Mouse (Mus musculus): Measurements from ENCODE around the gene Foxn2. TPM values are rescaled to one million over a fixed set of nuclear protein-coding genes. Genes with fewer than 3 reads are reported as not detected.

The Foxn2 gene
- polyA plus RNA-seq, 1 experiment, result 30.1 TPM

GRCm38 (mm10) chr17:88484539-88484938, 44.0 kb downstream of the Foxn2 start:
- TF ChIP-seq POLR2A (IDR thresholded peaks at IDR 0.05; ENCODE audit: borderline replicate concordance, low read depth, low read length), result no peak
- TF ChIP-seq CTCF (IDR thresholded peaks at IDR 0.05; ENCODE audit: low read depth, low read length), result no peak
- H3K4me1 ChIP-seq (ENCODE audit: control insufficient read depth, insufficient read depth, low read length), result no peaks in the 10 kb centered on the region
- H3K27ac ChIP-seq (ENCODE audit: insufficient read depth, low read depth, low read length), result no peak overlapping the region
- H3K4me3 ChIP-seq (ENCODE audit: insufficient read depth, low read length), result no peak overlapping the region

GRCm38 (mm10) chr17:88484951-88485350, 44.4 kb downstream of the Foxn2 start:
- H3K4me1 ChIP-seq (ENCODE audit: control insufficient read depth, insufficient read depth, low read length), result no peaks in the 10 kb centered on the region
- no peak overlapping the region for H3K4me3 ChIP-seq (ENCODE audit: insufficient read depth, low read length)
- TF ChIP-seq CTCF (IDR thresholded peaks at IDR 0.05; ENCODE audit: low read depth, low read length), result no peak
- no peak for TF ChIP-seq POLR2A (IDR thresholded peaks at IDR 0.05; ENCODE audit: borderline replicate concordance, low read depth, low read length)
- no peak overlapping the region for H3K27ac ChIP-seq (ENCODE audit: insufficient read depth, low read depth, low read length)

- H3K27ac ChIP-seq (ENCODE audit: insufficient read depth, low read depth, low read length), result no peak overlapping the region
- H3K4me1 ChIP-seq (ENCODE audit: control insufficient read depth, insufficient read depth, low read length), result no peaks in the 10 kb centered on the region
- H3K4me3 ChIP-seq (ENCODE audit: insufficient read depth, low read length), result no peak overlapping the region
- no peak for TF ChIP-seq POLR2A (IDR thresholded peaks at IDR 0.05; ENCODE audit: borderline replicate concordance, low read depth, low read length)
- TF ChIP-seq CTCF (IDR thresholded peaks at IDR 0.05; ENCODE audit: low read depth, low read length), result no peak
Observed at GRCm38 (mm10) chr17:88490546-88490945, 50.0 kb downstream of the Foxn2 start.

- TF ChIP-seq CTCF (IDR thresholded peaks at IDR 0.05; ENCODE audit: low read depth, low read length), result no peak
- Histone ChIP-seq H3K4me3 (ENCODE audit: insufficient read depth, low read length) (no peak overlapping the region), H3K27ac (ENCODE audit: insufficient read depth, low read depth, low read length) (no peak overlapping the region), H3K4me1 (ENCODE audit: control insufficient read depth, insufficient read depth, low read length) (peaks cover 2% of the 10 kb centered on the region; the same call in 1 of the 2 replicates)
Observed at GRCm38 (mm10) chr17:88491366-88492106, 51.0 kb downstream of the Foxn2 start.

- TF ChIP-seq POLR2A (IDR thresholded peaks at IDR 0.05; ENCODE audit: borderline replicate concordance, low read depth, low read length) (no peak), CTCF (IDR thresholded peaks at IDR 0.05; ENCODE audit: low read depth, low read length) (no peak)
- peaks cover 2% of the 10 kb centered on the region; the same call in 1 of the 2 replicates for H3K4me1 ChIP-seq (ENCODE audit: control insufficient read depth, insufficient read depth, low read length)
- H3K27ac ChIP-seq (ENCODE audit: insufficient read depth, low read depth, low read length), result no peak overlapping the region
- H3K4me3 ChIP-seq (ENCODE audit: insufficient read depth, low read length), result no peak overlapping the region
Observed at GRCm38 (mm10) chr17:88492107-88492460, 51.6 kb downstream of the Foxn2 start.

GRCm38 (mm10) chr17:88493551-88493950, 53.0 kb downstream of the Foxn2 start:
- TF ChIP-seq POLR2A (IDR thresholded peaks at IDR 0.05; ENCODE audit: borderline replicate concordance, low read depth, low read length) (no peak), CTCF (IDR thresholded peaks at IDR 0.05; ENCODE audit: low read depth, low read length) (no peak)
- Histone ChIP-seq H3K4me1 (ENCODE audit: control insufficient read depth, insufficient read depth, low read length) (peaks cover 5% of the 10 kb centered on the region), H3K27ac (ENCODE audit: insufficient read depth, low read depth, low read length) (no peak overlapping the region), H3K4me3 (ENCODE audit: insufficient read depth, low read length) (no peak overlapping the region)

GRCm38 (mm10) chr17:88494121-88494771, 53.7 kb downstream of the Foxn2 start:
- TF ChIP-seq POLR2A (IDR thresholded peaks at IDR 0.05; ENCODE audit: borderline replicate concordance, low read depth, low read length) (no peak), CTCF (IDR thresholded peaks at IDR 0.05; ENCODE audit: low read depth, low read length) (no peak)
- no peak overlapping the region for H3K4me3 ChIP-seq (ENCODE audit: insufficient read depth, low read length)
- H3K4me1 ChIP-seq (ENCODE audit: control insufficient read depth, insufficient read depth, low read length), result peaks cover 5% of the 10 kb centered on the region
- H3K27ac ChIP-seq (ENCODE audit: insufficient read depth, low read depth, low read length), result no peak overlapping the region

- no peak for TF ChIP-seq POLR2A (IDR thresholded peaks at IDR 0.05; ENCODE audit: borderline replicate concordance, low read depth, low read length)
- TF ChIP-seq CTCF (IDR thresholded peaks at IDR 0.05; ENCODE audit: low read depth, low read length), result no peak
Observed at GRCm38 (mm10) chr17:88494772-88495132, 54.2 kb downstream of the Foxn2 start.

GRCm38 (mm10) chr17:88498090-88498682, 57.7 kb downstream of the Foxn2 start:
- TF ChIP-seq POLR2A (IDR thresholded peaks at IDR 0.05; ENCODE audit: borderline replicate concordance, low read depth, low read length) (no peak), CTCF (IDR thresholded peaks at IDR 0.05; ENCODE audit: low read depth, low read length) (no peak)
- Histone ChIP-seq H3K4me3 (ENCODE audit: insufficient read depth, low read length) (no peak overlapping the region), H3K27ac (ENCODE audit: insufficient read depth, low read depth, low read length) (no peak overlapping the region), H3K4me1 (ENCODE audit: control insufficient read depth, insufficient read depth, low read length) (peaks cover 5% of the 10 kb centered on the region)

More at GRCm38 (mm10) chr17:88494772-88495132, 54.2 kb downstream of the Foxn2 start:
- H3K4me3 ChIP-seq (ENCODE audit: insufficient read depth, low read length), result no peak overlapping the region
- H3K4me1 ChIP-seq (ENCODE audit: control insufficient read depth, insufficient read depth, low read length), result peaks cover 5% of the 10 kb centered on the region
- H3K27ac ChIP-seq (ENCODE audit: insufficient read depth, low read depth, low read length), result no peak overlapping the region

GRCm38 (mm10) chr17:88504056-88504455, 63.5 kb downstream of the Foxn2 start:
- Histone ChIP-seq H3K4me1 (ENCODE audit: control insufficient read depth, insufficient read depth, low read length) (peaks cover 6% of the 10 kb centered on the region), H3K27ac (ENCODE audit: insufficient read depth, low read depth, low read length) (no peak overlapping the region), H3K4me3 (ENCODE audit: insufficient read depth, low read length) (no peak overlapping the region)
- no peak for TF ChIP-seq POLR2A (IDR thresholded peaks at IDR 0.05; ENCODE audit: borderline replicate concordance, low read depth, low read length)
- no peak for TF ChIP-seq CTCF (IDR thresholded peaks at IDR 0.05; ENCODE audit: low read depth, low read length)

All from bone marrow macrophage, adult 2 months (primary cell).